Mouse (Mus musculus): ENCODE data around the gene Ice1. TPM values are rescaled to one million over a fixed set of nuclear protein-coding genes. Genes with fewer than 3 reads are reported as not detected.

Gene Ice1
- polyA plus RNA-seq, 1 experiment, result 15.9 TPM

GRCm38 (mm10) chr13:70637662-70638291 lies 343 bp upstream of the Ice1 start:
- Histone ChIP-seq H3K79me2 (ENCODE audit: control insufficient read depth, insufficient read depth) (peaks cover 46% of the 10 kb centered on the region), H3ac (ENCODE audit: control insufficient read depth, insufficient read length) (peak overlapping the region; percentile 92), H3K36me3 (ENCODE audit: control insufficient read depth, insufficient read depth) (no peaks in the 10 kb centered on the region), H3K4me2 (ENCODE audit: low read depth) (peak overlapping the region; percentile 93), H3K27me3 (ENCODE audit: control insufficient read depth, insufficient read depth, insufficient read length) (no peaks in the 10 kb centered on the region), H3K4me3 (peak overlapping the region; percentile 95)
- TF ChIP-seq POLR2AphosphoS2 (IDR thresholded peaks at IDR 0.05; ENCODE audit: insufficient read length, low read depth) (peak; percentile 90), SRF (IDR thresholded peaks at IDR 0.05; ENCODE audit: control insufficient read depth, insufficient read length, low read depth) (peak; percentile 39), POLR2A (IDR thresholded peaks at IDR 0.05; ENCODE audit: insufficient read length, low read depth) (peak; percentile 85), MAX (IDR thresholded peaks at IDR 0.05; ENCODE audit: low read depth) (peak; percentile 99), MYOD1 (IDR thresholded peaks at IDR 0.05; ENCODE audit: control insufficient read depth in 1 of 3, insufficient read length in 2 of 3, low read depth in 2 of 3) (no peak), USF1 (IDR thresholded peaks at IDR 0.05; ENCODE audit: low read depth) (no peak), REST (IDR thresholded peaks at IDR 0.05; ENCODE audit: insufficient read depth, insufficient read length) (no peak), MYOG (IDR thresholded peaks at IDR 0.05; ENCODE audit: control insufficient read depth in 1 of 3, insufficient read depth in 1 of 3, insufficient read length in 2 of 3, low read depth in 2 of 3) (peak in 1 of 3 experiments; percentile 6), TCF12 (IDR thresholded peaks at IDR 0.05; ENCODE audit: insufficient read depth, poor library complexity, severe bottlenecking) (no peak)

- TF ChIP-seq MAX (IDR thresholded peaks at IDR 0.05; ENCODE audit: low read depth), result no peak
- no peak for TF ChIP-seq TCF3 (IDR thresholded peaks at IDR 0.05; ENCODE audit: insufficient read length, low read depth)
- TF ChIP-seq MYOD1 (IDR thresholded peaks at IDR 0.05; ENCODE audit: control insufficient read depth in 1 of 3, insufficient read length in 2 of 3, low read depth in 2 of 3), result no peak
- no peak for TF ChIP-seq REST (IDR thresholded peaks at IDR 0.05; ENCODE audit: insufficient read depth, insufficient read length)
- TF ChIP-seq E2F4 (IDR thresholded peaks at IDR 0.05; ENCODE audit: insufficient read depth), result no peak
- no peak for TF ChIP-seq TCF12 (IDR thresholded peaks at IDR 0.05; ENCODE audit: insufficient read depth, poor library complexity, severe bottlenecking)
- TF ChIP-seq USF1 (IDR thresholded peaks at IDR 0.05; ENCODE audit: low read depth), result no peak
- no peak for TF ChIP-seq POLR2AphosphoS2 (IDR thresholded peaks at IDR 0.05; ENCODE audit: insufficient read length, low read depth)
- no peak for TF ChIP-seq SRF (IDR thresholded peaks at IDR 0.05; ENCODE audit: control insufficient read depth, insufficient read length, low read depth)
- TF ChIP-seq POLR2A (IDR thresholded peaks at IDR 0.05; ENCODE audit: insufficient read length, low read depth), result no peak
- TF ChIP-seq CEBPB (IDR thresholded peaks at IDR 0.05; ENCODE audit: insufficient read depth, poor library complexity, severe bottlenecking), result no peak
- no peak for TF ChIP-seq MYOG (IDR thresholded peaks at IDR 0.05; ENCODE audit: control insufficient read depth in 1 of 3, insufficient read depth in 1 of 3, insufficient read length in 2 of 3, low read depth in 2 of 3)
- no peaks in the 10 kb centered on the region for H3K36me3 ChIP-seq (ENCODE audit: control insufficient read depth, insufficient read depth)
- H3K4me2 ChIP-seq (ENCODE audit: low read depth), result peak overlapping the region; percentile 100
- H3K27me3 ChIP-seq (ENCODE audit: control insufficient read depth, insufficient read depth, insufficient read length), result no peaks in the 10 kb centered on the region
- H3K4me3 ChIP-seq, result peak overlapping the region; percentile 95
- peak overlapping the region; percentile 92 for H3ac ChIP-seq (ENCODE audit: control insufficient read depth, insufficient read length)
- peaks cover 56% of the 10 kb centered on the region for H3K79me2 ChIP-seq (ENCODE audit: control insufficient read depth, insufficient read depth)
These were observed 728 bp downstream of the Ice1 start for GRCm38 (mm10) chr13:70636706-70637105.

GRCm38 (mm10) chr13:70635591-70635990 lies 1.8 kb downstream of the Ice1 start:
- TF ChIP-seq SRF (IDR thresholded peaks at IDR 0.05; ENCODE audit: control insufficient read depth, insufficient read length, low read depth), result no peak
- TF ChIP-seq MYOD1 (IDR thresholded peaks at IDR 0.05; ENCODE audit: control insufficient read depth in 1 of 3, insufficient read length in 2 of 3, low read depth in 2 of 3), result peak in 1 of 3 experiments; percentile 5
- TF ChIP-seq REST (IDR thresholded peaks at IDR 0.05; ENCODE audit: insufficient read depth, insufficient read length), result no peak
- Histone ChIP-seq H3K4me3 (peak overlapping the region; percentile 95), H3K27me3 (ENCODE audit: control insufficient read depth, insufficient read depth, insufficient read length) (no peaks in the 10 kb centered on the region), H3K36me3 (ENCODE audit: control insufficient read depth, insufficient read depth) (no peaks in the 10 kb centered on the region), H3K79me2 (ENCODE audit: control insufficient read depth, insufficient read depth) (peaks cover 67% of the 10 kb centered on the region), H3ac (ENCODE audit: control insufficient read depth, insufficient read length) (no peak overlapping the region), H3K4me2 (ENCODE audit: low read depth) (peak overlapping the region; percentile 100)

GRCm38 (mm10) chr13:70626416-70626815 lies 11.0 kb downstream of the Ice1 start:
- Histone ChIP-seq H3K36me3 (ENCODE audit: control insufficient read depth, insufficient read depth) (peaks cover 3% of the 10 kb centered on the region), H3K27me3 (ENCODE audit: control insufficient read depth, insufficient read depth, insufficient read length) (no peaks in the 10 kb centered on the region), H3K4me3 (no peak overlapping the region), H3ac (ENCODE audit: control insufficient read depth, insufficient read length) (no peak overlapping the region), H3K4me2 (ENCODE audit: low read depth) (no peak overlapping the region), H3K79me2 (ENCODE audit: control insufficient read depth, insufficient read depth) (peaks cover 96% of the 10 kb centered on the region)
- TF ChIP-seq TCF12 (IDR thresholded peaks at IDR 0.05; ENCODE audit: insufficient read depth, poor library complexity, severe bottlenecking), result no peak
- TF ChIP-seq E2F4 (IDR thresholded peaks at IDR 0.05; ENCODE audit: insufficient read depth), result no peak
- no peak for TF ChIP-seq POLR2AphosphoS2 (IDR thresholded peaks at IDR 0.05; ENCODE audit: insufficient read length, low read depth)
- TF ChIP-seq MYOG (IDR thresholded peaks at IDR 0.05; ENCODE audit: control insufficient read depth in 1 of 3, insufficient read depth in 1 of 3, insufficient read length in 2 of 3, low read depth in 2 of 3), result no peak
- no peak for TF ChIP-seq MAX (IDR thresholded peaks at IDR 0.05; ENCODE audit: low read depth)
- TF ChIP-seq TCF3 (IDR thresholded peaks at IDR 0.05; ENCODE audit: insufficient read length, low read depth), result no peak
- no peak for TF ChIP-seq USF1 (IDR thresholded peaks at IDR 0.05; ENCODE audit: low read depth)
- TF ChIP-seq REST (IDR thresholded peaks at IDR 0.05; ENCODE audit: insufficient read depth, insufficient read length), result no peak
- no peak for TF ChIP-seq MYOD1 (IDR thresholded peaks at IDR 0.05; ENCODE audit: control insufficient read depth in 1 of 3, insufficient read length in 2 of 3, low read depth in 2 of 3)
- no peak for TF ChIP-seq SRF (IDR thresholded peaks at IDR 0.05; ENCODE audit: control insufficient read depth, insufficient read length, low read depth)
- no peak for TF ChIP-seq POLR2A (IDR thresholded peaks at IDR 0.05; ENCODE audit: insufficient read length, low read depth)
- TF ChIP-seq CEBPB (IDR thresholded peaks at IDR 0.05; ENCODE audit: insufficient read depth, poor library complexity, severe bottlenecking), result no peak

GRCm38 (mm10) chr13:70625665-70626064 lies 11.8 kb downstream of the Ice1 start:
- Histone ChIP-seq H3K79me2 (ENCODE audit: control insufficient read depth, insufficient read depth) (peaks cover 89% of the 10 kb centered on the region), H3ac (ENCODE audit: control insufficient read depth, insufficient read length) (no peak overlapping the region), H3K27me3 (ENCODE audit: control insufficient read depth, insufficient read depth, insufficient read length) (no peaks in the 10 kb centered on the region), H3K36me3 (ENCODE audit: control insufficient read depth, insufficient read depth) (peaks cover 3% of the 10 kb centered on the region), H3K4me3 (no peak overlapping the region), H3K4me2 (ENCODE audit: low read depth) (no peak overlapping the region)
- TF ChIP-seq MAX (IDR thresholded peaks at IDR 0.05; ENCODE audit: low read depth) (no peak), USF1 (IDR thresholded peaks at IDR 0.05; ENCODE audit: low read depth) (no peak), REST (IDR thresholded peaks at IDR 0.05; ENCODE audit: insufficient read depth, insufficient read length) (no peak), SRF (IDR thresholded peaks at IDR 0.05; ENCODE audit: control insufficient read depth, insufficient read length, low read depth) (no peak), MYOD1 (IDR thresholded peaks at IDR 0.05; ENCODE audit: control insufficient read depth in 1 of 3, insufficient read length in 2 of 3, low read depth in 2 of 3) (no peak)

Data from myocyte (in vitro differentiated cells).